Mouse (Mus musculus) CH12.LX (cell line): ENCODE data around the gene Ifngr2. TPM values are rescaled to one million over a fixed set of nuclear protein-coding genes. Genes with fewer than 3 reads are reported as not detected.

Source experiments
- DNase-seq: peaks from one replicate; pipeline ENCODE4 v3.0.0-alpha.2; 2013; ENCODE audit errors: extremely low read depth
- H3K27ac ChIP-seq: 2 replicates; pipeline ENCODE4 v1.5.1; 2012; ENCODE audit warnings: low read depth, mild to moderate bottlenecking, control low read depth, moderate library complexity; ENCODE audit not compliant: insufficient read depth
- H3K27me3 ChIP-seq: replicated peaks from 2 replicates; pipeline ENCODE3; 2012; ENCODE audit warnings: inconsistent platforms
- H3K36me3 ChIP-seq, 2 experiments: replicated peaks in 1 of 2; 2 replicates each; pipeline versions ENCODE3 to v1.6.1; 2012; ENCODE audit warnings: inconsistent platforms in 1 of 2, low read length in 1 of 2, mild to moderate bottlenecking in 1 of 2, mixed read lengths in 1 of 2, moderate library complexity in 1 of 2; ENCODE audit not compliant: control insufficient read depth in 1 of 2, insufficient read depth in 1 of 2
- H3K4me1 ChIP-seq, 2 experiments: 2 replicates each; pipeline ENCODE4 v1.6.1; 2012; ENCODE audit warnings: inconsistent platforms in 1 of 2, moderate library complexity in 1 of 2; ENCODE audit not compliant: insufficient read depth in 2 of 2, control insufficient read depth in 1 of 2
- H3K4me2 ChIP-seq: 2 replicates; pipeline ENCODE4 v1.6.1; 2012; ENCODE audit warnings: low read depth, mild to moderate bottlenecking, control low read depth; ENCODE audit not compliant: poor library complexity, insufficient read depth, severe bottlenecking
- H3K4me3 ChIP-seq, 3 experiments: fragments of 150-350 bp in 1 of 3; sonication (generic) in 1 of 3; replicated peaks in 1 of 3; 2 replicates each; pipeline versions ENCODE3 to v1.5.1; 2011 to 2012; ENCODE audit warnings: low read depth in 2 of 3, low read length in 2 of 3, mild to moderate bottlenecking in 2 of 3, moderate library complexity in 2 of 3, control low read depth in 1 of 3, improper control_type of control experiment in 1 of 3, inconsistent platforms in 1 of 3, mixed read lengths in 1 of 3; ENCODE audit not compliant: poor library complexity in 1 of 3
- H3K79me2 ChIP-seq: replicated peaks from 2 replicates; pipeline ENCODE4 v1.6.1; 2012; ENCODE audit warnings: mild to moderate bottlenecking, moderate library complexity; ENCODE audit not compliant: control insufficient read depth, poor library complexity, insufficient read depth, severe bottlenecking; ENCODE audit errors: extremely low read depth
- H3K9ac ChIP-seq: 2 replicates; pipeline ENCODE4 v1.6.1; 2012; ENCODE audit warnings: low read depth, mild to moderate bottlenecking, control low read depth, moderate library complexity; ENCODE audit not compliant: insufficient read depth
- H3K9me3 ChIP-seq: replicated peaks from 2 replicates; pipeline ENCODE3; 2012; ENCODE audit warnings: low read length, inconsistent platforms, mixed read lengths
- BHLHE40 ChIP-seq: IDR thresholded peaks from 2 replicates; pipeline ENCODE4 v1.6.1; 2011; ENCODE audit warnings: mild to moderate bottlenecking, low read depth, low read length, improper control_type of control experiment
- CTCF ChIP-seq, 2 experiments: IDR thresholded peaks in 1 of 2; conservative IDR thresholded peaks in 1 of 2; 2 replicates each; pipeline ENCODE4 v1.5.1; 2011 to 2012; ENCODE audit warnings: low read depth in 2 of 2, low read length in 2 of 2, improper control_type of control experiment in 1 of 2, inconsistent platforms in 1 of 2, mild to moderate bottlenecking in 1 of 2, moderate library complexity in 1 of 2
- E2F4 ChIP-seq: IDR thresholded peaks from 2 replicates; pipeline ENCODE4 v1.6.1; 2011; ENCODE audit warnings: low read depth, low read length, improper control_type of control experiment; ENCODE audit not compliant: insufficient replicate concordance
- ELF1 ChIP-seq: IDR thresholded peaks from 2 replicates; pipeline ENCODE4 v1.6.1; 2014; ENCODE audit warnings: low read depth, mild to moderate bottlenecking, inconsistent platforms, low read length, improper control_type of control experiment
- ETS1 ChIP-seq: conservative IDR thresholded peaks from 2 replicates; pipeline ENCODE4 v1.6.1; 2012; ENCODE audit warnings: low read depth, mild to moderate bottlenecking, inconsistent platforms, low read length, improper control_type of control experiment, moderate library complexity
- GABPA ChIP-seq: IDR thresholded peaks from 2 replicates; pipeline ENCODE4 v1.6.1; 2012; ENCODE audit warnings: low read depth, low read length, improper control_type of control experiment, inconsistent platforms; ENCODE audit not compliant: insufficient replicate concordance
- HCFC1 ChIP-seq: IDR thresholded peaks from 2 replicates; pipeline ENCODE4 v1.6.1; 2012; ENCODE audit warnings: low read depth, mild to moderate bottlenecking, inconsistent platforms, low read length, improper control_type of control experiment
- IRF4 ChIP-seq: IDR thresholded peaks from 2 replicates; pipeline ENCODE4 v1.6.1; 2014; ENCODE audit warnings: low read depth, mild to moderate bottlenecking, inconsistent platforms, low read length, improper control_type of control experiment
- JUND ChIP-seq: conservative IDR thresholded peaks from 2 replicates; pipeline ENCODE4 v1.6.1; 2011; ENCODE audit warnings: low read depth, low read length, improper control_type of control experiment
- MEF2A ChIP-seq: IDR thresholded peaks from 2 replicates; pipeline ENCODE4 v1.6.1; 2014; ENCODE audit warnings: low read depth, mild to moderate bottlenecking, inconsistent platforms, low read length, improper control_type of control experiment, borderline replicate concordance
- MXI1 ChIP-seq: IDR thresholded peaks from 2 replicates; pipeline ENCODE4 v1.6.1; 2011; ENCODE audit warnings: mild to moderate bottlenecking, low read depth, low read length, improper control_type of control experiment
- MYC ChIP-seq: IDR thresholded peaks from 2 replicates; pipeline ENCODE4 v1.6.1; 2011; ENCODE audit warnings: low read depth, mild to moderate bottlenecking, improper control_type of control experiment, low read length
- NELFE ChIP-seq: IDR thresholded peaks from 2 replicates; pipeline ENCODE4 v1.6.1; 2011; ENCODE audit warnings: low read depth, low read length, improper control_type of control experiment
- PAX5 ChIP-seq: IDR thresholded peaks from 2 replicates; pipeline ENCODE4 v1.6.1; 2012; ENCODE audit warnings: low read length, inconsistent platforms, mixed read lengths
- POLR2A ChIP-seq: IDR thresholded peaks from 2 replicates; pipeline ENCODE4 v1.6.1; 2011; ENCODE audit warnings: low read depth, mild to moderate bottlenecking, improper control_type of control experiment, low read length
- UBTF ChIP-seq: IDR thresholded peaks from 2 replicates; pipeline ENCODE4 v1.6.1; 2012; ENCODE audit warnings: low read depth, mild to moderate bottlenecking, inconsistent platforms, low read length, improper control_type of control experiment, moderate library complexity
- USF2 ChIP-seq: conservative IDR thresholded peaks from 2 replicates; pipeline ENCODE4 v1.6.1; 2011; ENCODE audit warnings: low read depth, low read length, improper control_type of control experiment
- ZKSCAN1 ChIP-seq: IDR thresholded peaks from 2 replicates; pipeline ENCODE4 v1.6.1; 2012; ENCODE audit warnings: low read depth, inconsistent platforms, low read length, improper control_type of control experiment, borderline replicate concordance
- dilution Hi-C: fragments of 300-500 bp; cut with MboI; formaldehyde crosslinking; loops from 2 replicates; pipeline ENCODE4 v1.14.3; 2020; ENCODE audit warnings: low sequenced_read_pairs; ENCODE audit not compliant: extremely low pct_unique_long_range_greater_than_20kb, extremely low pct_ligation_motif_present
- in situ Hi-C: fragments of 300-500 bp; cut with MboI; formaldehyde crosslinking; loops from 3 replicates; pipeline ENCODE4 v1.14.3; 2019; ENCODE audit warnings: low sequenced_read_pairs, low pct_ligation_motif_present, low pct_unique_long_range_greater_than_20kb, mixed read lengths
- polyA plus RNA-seq: library from polyadenylated mRNA; unstranded; fragments of >175 nt; gene quantifications from 2 replicates; pipeline ENCODE4 v1.2.1, GENCODE M21; 2012; ENCODE audit warnings: low read depth; ENCODE audit not compliant: insufficient read length
- total RNA-seq, 2 experiments: library from RNA; depleted of rRNA; stranded (reverse); fragments of 300-350 nt in 1 of 2; fragments of >200 nt in 1 of 2; gene quantifications; 2 replicates each; pipeline ENCODE4 v1.2.3; 2012 to 2014

Gene Ifngr2
- total and polyA plus RNA-seq, 3 experiments = 29.6 to 39.2 (median 36.1) TPM

GRCm38 (mm10) chr16:91505116-91505601, 41.7 kb upstream of the Ifngr2 start:
- Histone ChIP-seq H3K27ac (no peak overlapping the region), H3K9me3 (peaks cover 6% of the 10 kb centered on the region), H3K27me3 (no peaks in the 10 kb centered on the region), H3K9ac (no peak overlapping the region), H3K4me2 (no peak overlapping the region), H3K4me3 (no peak overlapping the region), H3K79me2 (no peaks in the 10 kb centered on the region), H3K36me3 (peaks cover 64 to 75% of the 10 kb centered on the region in 2 experiments), H3K4me1 (0 out of 4 replicates have a peak, but pooled peaks cover 0 to 2% of the 10 kb centered on the region in 2 experiments)
- TF ChIP-seq PAX5 (no peak), ELF1 (no peak), NELFE (no peak), IRF4 (no peak), MXI1 (no peak), MYC (no peak), HCFC1 (no peak), E2F4 (no peak), BHLHE40 (no peak), ZKSCAN1 (no peak), GABPA (no peak), POLR2A (no peak), CTCF (conservative IDR thresholded peaks at IDR 0.05 in 1 of 2, IDR thresholded peaks at IDR 0.05 in 1 of 2; ENCODE audit: low read depth in 2 of 2, low read length in 2 of 2) (no peak), MEF2A (no peak), ETS1 (no peak), USF2 (no peak), UBTF (no peak), JUND (no peak)
- no peak for DNase-seq
- in situ Hi-C loops (no loop called here), dilution Hi-C loops (no loop called here)

GRCm38 (mm10) chr16:91506396-91506795, 40.5 kb upstream of the Ifngr2 start:
- Histone ChIP-seq H3K27me3 (no peaks in the 10 kb centered on the region), H3K4me1 (0 out of 4 replicates have a peak, but pooled peaks cover 0 to 2% of the 10 kb centered on the region in 2 experiments), H3K36me3 (peaks cover 53 to 71% of the 10 kb centered on the region in 2 experiments), H3K4me2 (no peak overlapping the region), H3K9me3 (peaks cover 6% of the 10 kb centered on the region), H3K4me3 (no peak overlapping the region), H3K27ac (no peak overlapping the region), H3K79me2 (no peaks in the 10 kb centered on the region), H3K9ac (no peak overlapping the region)
- in situ Hi-C loops (no loop called here), dilution Hi-C loops (no loop called here)
- TF ChIP-seq ELF1 = no peak
- no peak for TF ChIP-seq GABPA
- no peak for DNase-seq
